In genomic region chr11:6465122-6465521, GRCm38 (mm10) we compare ENCODE assay signal across 8 mouse cellular contexts. TPM values are rescaled to one million over a fixed set of nuclear protein-coding genes. Genes with fewer than 3 reads are reported as not detected.
DNase-seq lines count a peak whose midpoint lies in the region; ATAC-seq and TF ChIP-seq lines count a peak whose summit lies in the region.

No protein-coding gene starts in this region.

- TF ChIP-seq CTCF in Patski (IDR thresholded peaks at IDR 0.05), result peak; percentile 77

- no peak overlapping the region for H3K4me2 ChIP-seq in kidney, embryonic 14.5 days (replicated peaks; ENCODE audit: low read depth, low read length)
- H3K4me2 ChIP-seq in neural tube, embryonic 14.5 days (ENCODE audit: low read depth, low read length), result no peak overlapping the region

- H3K4me3 ChIP-seq in kidney, embryonic 14.5 days (ENCODE audit: low read length), result no peak overlapping the region
- H3K4me3 ChIP-seq in neural tube, embryonic 14.5 days (ENCODE audit: low read depth, low read length), result no peak overlapping the region

- WGBS in kidney, embryonic 14.5 days, result 39% methylated on average over 4 of the region's 4 CpGs
- WGBS in neural tube, embryonic 14.5 days, result 30% methylated on average over 4 of the region's 4 CpGs

- no peaks in the 10 kb centered on the region for H3K27me3 ChIP-seq in Patski
- H3K27me3 ChIP-seq in kidney, embryonic 14.5 days (ENCODE audit: control insufficient read depth, insufficient read depth, low read length), result no peaks in the 10 kb centered on the region
- H3K27me3 ChIP-seq in neural tube, embryonic 14.5 days (ENCODE audit: control insufficient read depth, insufficient read depth, low read length), result no peaks in the 10 kb centered on the region

- peak; percentile 86 for DNase-seq in CD4-positive helper T cell, adult 2 months (ENCODE audit: low read depth, low spot score)
- no peak for DNase-seq in Patski (ENCODE audit: low read depth, low spot score)
- DNase-seq in cerebellum, postnatal 10 days, result peak; percentile 86
- DNase-seq in frontal cortex, postnatal 36 days (ENCODE audit: low spot score in 2 of 2), result peak; percentile 60 to 74
- DNase-seq in lung, adult 18-20 months, result peak; percentile 49 to 65
- peak; percentile 88 for DNase-seq in thymus, postnatal 0 days (ENCODE audit: low spot score)

- CTCF ChIA-PET in Patski (lab: Charles Lee), result interaction anchor here (0.7 to 2.8 kb wide), 9 partner anchors 9 to 139 kb away, joined by 3 to 17 read pairs (median 3); partner anchors contain the start of genes H2afv and Purb

- no peaks in the 10 kb centered on the region for H3K9me3 ChIP-seq in kidney, embryonic 14.5 days (ENCODE audit: control insufficient read depth, low read length)
- H3K9me3 ChIP-seq in neural tube, embryonic 14.5 days (ENCODE audit: control insufficient read depth, low read length), result no peaks in the 10 kb centered on the region

- no peaks in the 10 kb centered on the region for H3K4me1 ChIP-seq in kidney, embryonic 14.5 days (ENCODE audit: control insufficient read depth, insufficient read depth, low read length)
- H3K4me1 ChIP-seq in neural tube, embryonic 14.5 days (ENCODE audit: control insufficient read depth, insufficient read depth, low read length), result peaks cover 17% of the 10 kb centered on the region

- no peak overlapping the region for H3K9ac ChIP-seq in kidney, embryonic 14.5 days (ENCODE audit: low read depth, low read length)
- no peak overlapping the region for H3K9ac ChIP-seq in neural tube, embryonic 14.5 days (replicated peaks; ENCODE audit: low read depth, low read length)

- peaks cover 29% of the 10 kb centered on the region for H3K36me3 ChIP-seq in kidney, embryonic 14.5 days (ENCODE audit: control insufficient read depth, insufficient read depth, low read length)
- no peaks in the 10 kb centered on the region; the same call in 1 of the 2 replicates for H3K36me3 ChIP-seq in neural tube, embryonic 14.5 days (ENCODE audit: control insufficient read depth, insufficient read depth, low read length)

- ATAC-seq in Patski, result no peak
- ATAC-seq in kidney, embryonic 14.5 days (ENCODE audit: low FRiP score, low TSS enrichment), result peak; percentile 79; the same call in 1 of the 2 replicates
- peak; percentile 49; the same call in 1 of the 2 replicates for ATAC-seq in neural tube, embryonic 14.5 days (ENCODE audit: low read depth)

- H3K27ac ChIP-seq in kidney, embryonic 14.5 days (ENCODE audit: low read depth, low read length), result no peak overlapping the region
- no peak overlapping the region for H3K27ac ChIP-seq in neural tube, embryonic 14.5 days (ENCODE audit: low read depth, low read length)

- in situ Hi-C loops in Patski (cut with MboI; ENCODE audit: low pct_unique_long_range_greater_than_20kb), result loop anchor here (25.0 kb wide), 1 partner anchor 297 kb away; no protein-coding TSS in a partner anchor

- POLR2A ChIA-PET in Patski (lab: Charles Lee), result no interaction called here

RNA-seq across cellular contexts. Expression of gene Purb, which starts 10.6 kb away (rescaled TPM):
- 49.1 TPM for polyA plus RNA-seq in Patski (2021)
- 28.1 and 29.5 TPM in 2 replicates for polyA plus RNA-seq in kidney, embryonic 14.5 days (2014; fragmentation: Nextera tagmentation; extraction: Ambion mirVana)
- polyA plus RNA-seq in neural tube, embryonic 14.5 days (2014; fragmentation: Nextera tagmentation; extraction: Ambion mirVana), result 11.4 and 11.6 TPM in 2 replicates
- polyA plus RNA-seq in thymus, postnatal 0 days (2015; fragmentation: Nextera tagmentation; extraction: Ambion mirVana), result 17.8 and 22.5 TPM in 2 replicates

RNA-seq across cellular contexts. Expression of gene H2afv, which starts 20.9 kb away (rescaled TPM):
- 147 TPM for polyA plus RNA-seq in Patski (2021)
- 654 and 761 TPM in 2 replicates for polyA plus RNA-seq in kidney, embryonic 14.5 days (2014; fragmentation: Nextera tagmentation; extraction: Ambion mirVana)
- polyA plus RNA-seq in neural tube, embryonic 14.5 days (2014; fragmentation: Nextera tagmentation; extraction: Ambion mirVana), result 188 and 234 TPM in 2 replicates
- 715 and 776 TPM in 2 replicates for polyA plus RNA-seq in thymus, postnatal 0 days (2015; fragmentation: Nextera tagmentation; extraction: Ambion mirVana)

RNA-seq across cellular contexts. Expression of gene Ppia, which starts 49.9 kb away (rescaled TPM):
- polyA plus RNA-seq in Patski (2021), result 3,491 TPM
- polyA plus RNA-seq in kidney, embryonic 14.5 days (2014; fragmentation: Nextera tagmentation; extraction: Ambion mirVana), result 6,047 and 7,558 TPM in 2 replicates
- polyA plus RNA-seq in neural tube, embryonic 14.5 days (2014; fragmentation: Nextera tagmentation; extraction: Ambion mirVana), result 4,020 and 4,257 TPM in 2 replicates
- polyA plus RNA-seq in thymus, postnatal 0 days (2015; fragmentation: Nextera tagmentation; extraction: Ambion mirVana), result 7,546 and 8,495 TPM in 2 replicates

RNA-seq across cellular contexts. Expression of gene Myo1g, which starts 55.6 kb away (rescaled TPM):
- 0.06 TPM for polyA plus RNA-seq in Patski (2021)
- polyA plus RNA-seq in kidney, embryonic 14.5 days (2014; fragmentation: Nextera tagmentation; extraction: Ambion mirVana), result 0.57 and 0.60 TPM in 2 replicates
- 0.16 and 0.59 TPM in 2 replicates for polyA plus RNA-seq in neural tube, embryonic 14.5 days (2014; fragmentation: Nextera tagmentation; extraction: Ambion mirVana)
- polyA plus RNA-seq in thymus, postnatal 0 days (2015; fragmentation: Nextera tagmentation; extraction: Ambion mirVana), result 50.6 and 53.8 TPM in 2 replicates
